Mouse (Mus musculus) embryo, embryonic 10.5 days (tissue): ENCODE measurements at regions not wholly inside any gene's neighbourhood (a gene's known extent, or its start where the extent isn't known, plus 50 kb on each side); places are given as distances from the start of the nearest gene placed in this dataset.

Source experiments
- DNase-seq: peaks from one replicate; pipeline ENCODE4 v3.0.0-alpha.2; 2015; ENCODE audit warnings: low spot score

DNA sequence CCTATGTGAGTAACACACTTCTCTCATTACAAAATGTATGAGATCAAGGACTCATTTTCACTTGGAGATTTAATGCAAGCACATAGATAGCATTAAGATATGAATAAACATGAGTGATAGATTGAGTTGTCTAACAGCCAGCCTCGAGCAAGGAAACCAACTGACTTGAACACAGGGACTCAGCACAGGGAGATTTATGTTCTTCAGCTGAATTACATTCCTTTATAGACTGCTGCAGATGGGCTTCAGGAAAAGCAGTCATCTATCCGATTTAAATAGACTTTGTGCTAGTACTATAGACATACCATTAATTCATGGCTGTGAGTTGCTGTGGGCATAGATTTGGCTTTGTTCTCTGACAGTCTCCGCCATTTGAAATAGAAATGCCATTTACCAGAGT lies 661.9 kb downstream of the Cenpc1 start:
- no peak for DNase-seq

DNA sequence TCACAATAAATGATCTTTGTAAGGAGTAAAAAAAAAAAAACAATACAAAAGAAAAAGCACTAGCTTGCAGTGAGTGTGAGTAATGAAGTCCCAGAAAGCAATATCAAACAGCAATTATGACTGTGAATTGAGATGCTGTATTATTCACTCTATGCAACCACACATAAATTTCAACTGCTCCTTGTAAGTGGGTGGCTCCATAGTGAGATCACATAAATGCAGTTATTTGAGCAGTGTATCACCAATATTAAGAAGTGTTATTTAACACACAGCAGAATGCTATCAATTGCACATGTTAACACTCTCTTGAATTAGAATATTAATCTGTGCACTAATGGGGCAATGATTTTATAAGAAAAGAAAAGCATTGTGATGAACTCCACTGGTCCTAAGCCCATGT lies 705.0 kb downstream of the Cenpc1 start:
- no peak for DNase-seq

DNA sequence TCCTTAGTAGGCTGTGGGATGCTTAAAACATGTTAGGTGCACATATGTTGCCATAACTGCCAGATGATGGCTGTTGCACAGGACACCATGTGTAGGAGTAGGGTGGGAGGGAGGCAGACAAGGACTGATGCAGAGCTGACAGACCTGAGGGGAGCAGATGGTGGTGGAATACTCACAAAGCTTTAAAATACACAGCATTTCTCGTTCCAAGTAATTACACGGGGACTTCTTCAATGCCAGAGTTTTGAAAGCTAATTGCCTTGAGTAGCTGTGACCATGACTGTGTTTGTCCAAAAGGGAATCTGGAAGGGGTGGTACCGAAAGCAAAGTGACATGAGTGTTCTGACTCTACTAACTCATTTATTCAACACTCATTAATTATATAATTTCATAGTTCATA lies 718.6 kb downstream of the Cenpc1 start:
- no peak for DNase-seq

DNA sequence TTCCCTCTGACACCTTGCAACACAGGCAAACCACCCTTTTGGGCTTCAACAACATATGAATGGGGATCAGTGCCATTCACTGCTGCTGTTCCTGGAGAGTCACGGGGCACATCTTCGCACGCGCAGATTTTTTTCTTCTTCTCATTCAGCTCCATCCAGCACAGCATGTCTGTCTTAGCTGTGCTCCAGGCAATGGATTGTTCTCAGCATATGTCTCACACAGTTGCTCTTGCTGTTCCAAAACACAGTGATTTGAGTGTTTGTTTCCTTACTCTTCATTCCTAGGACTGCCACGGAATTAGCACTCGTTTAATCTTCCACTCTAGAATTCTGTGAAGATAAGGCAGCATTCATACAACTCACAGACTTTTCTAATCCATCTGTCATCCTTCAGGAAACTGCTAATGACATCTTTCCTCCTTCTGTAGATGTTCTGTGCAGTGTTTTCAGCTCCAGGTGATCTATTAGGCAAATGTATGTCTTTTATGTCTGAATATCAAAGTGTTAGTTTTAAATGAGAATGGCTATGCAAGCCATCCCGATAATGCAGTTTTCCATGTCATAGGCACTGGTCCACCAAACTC lies 719.2 kb downstream of the Cenpc1 start:
- no peak for DNase-seq

DNA sequence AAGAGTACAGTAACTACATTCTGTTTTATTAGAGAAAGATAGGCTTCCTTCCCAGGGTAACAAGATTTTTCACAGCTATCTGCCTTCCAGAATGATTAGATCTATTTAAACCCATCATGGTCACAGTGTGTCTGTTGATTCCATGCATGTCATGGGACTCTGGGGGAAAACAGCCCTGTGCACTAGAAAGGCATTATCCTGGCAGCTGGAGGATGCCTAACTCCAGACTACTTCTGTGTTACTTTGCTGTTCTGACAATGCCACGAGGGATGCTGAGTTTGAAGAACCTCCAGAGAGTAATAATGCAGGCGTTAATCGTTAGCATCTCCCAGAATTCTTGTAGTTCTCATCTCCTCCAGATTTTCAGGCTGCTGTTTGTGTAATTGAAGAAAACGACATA lies 724.0 kb downstream of the Cenpc1 start:
- DNase-seq, result no peak

DNA sequence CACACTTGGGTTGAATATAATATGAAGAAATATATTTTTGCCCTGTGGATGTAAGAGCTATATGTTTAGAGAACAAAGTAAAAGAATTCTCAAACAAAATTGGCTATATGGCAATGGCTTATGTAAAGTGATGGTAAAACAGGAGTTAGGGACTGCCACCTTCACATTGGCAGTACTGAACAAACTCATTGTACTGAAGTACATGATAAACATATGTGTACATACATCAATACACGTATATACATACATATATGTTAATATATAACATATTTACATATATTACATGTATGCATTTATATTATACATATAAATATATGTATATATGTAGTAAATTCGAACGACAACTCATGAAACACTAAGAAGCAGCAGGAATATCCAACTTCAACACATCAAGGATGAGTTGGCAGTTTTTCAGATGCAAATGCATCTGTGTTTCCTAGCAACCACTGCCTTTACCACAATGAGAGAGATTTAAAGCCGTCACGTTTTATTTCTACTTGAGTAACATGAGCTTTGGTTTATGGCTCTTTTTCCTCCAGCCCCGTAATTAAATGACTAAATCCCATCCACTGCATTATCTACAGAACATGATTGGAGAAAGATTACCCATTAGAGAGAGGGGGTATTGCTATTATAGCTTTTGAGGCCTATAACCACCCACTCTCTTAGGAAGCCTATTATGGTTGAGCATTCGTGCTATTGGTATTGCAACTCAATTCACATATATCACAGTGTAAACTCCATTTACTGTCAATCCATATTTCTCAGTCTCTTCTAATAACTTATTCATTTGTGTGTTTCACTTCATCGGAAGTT lies 727.5 kb downstream of the Cenpc1 start:
- DNase-seq, result peak; percentile 29

DNA sequence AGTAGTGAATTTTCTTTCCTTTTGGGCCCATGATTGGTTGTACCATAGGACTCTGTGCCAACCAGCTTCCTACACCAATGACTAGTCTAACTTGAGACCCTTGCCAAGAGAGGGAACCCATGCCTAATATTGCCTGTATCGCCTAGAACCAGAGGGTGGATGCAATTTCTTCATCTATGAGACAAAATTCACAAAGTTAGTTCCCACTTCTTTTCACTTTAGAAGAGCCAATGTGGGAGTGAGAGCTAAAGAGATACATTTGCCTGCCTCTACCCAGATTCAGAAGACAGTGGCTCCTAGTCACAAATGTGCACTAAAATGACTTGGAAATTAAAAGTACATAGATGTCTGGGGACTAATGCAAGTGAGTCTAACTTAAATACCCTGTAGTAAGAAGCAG lies 728.4 kb downstream of the Cenpc1 start:
- DNase-seq, result no peak
